Comparison of ENCODE assay signal across 11 mouse cellular contexts in genomic region chr13:31618919-31619655, GRCm38 (mm10). TPM values are rescaled to one million over a fixed set of nuclear protein-coding genes. Genes with fewer than 3 reads are reported as not detected.
A peak's percentile ranks its signal among the peaks of the same experiment; 100 is the strongest.
DNase-seq lines count a peak whose midpoint lies in the region; ATAC-seq lines count a peak whose summit lies in the region.
"Had no signal": no experiment of that assay in that cellular context is flagged by ENCODE, and none has a peak within 500 bp of the region (broad histone marks: within the 10 kb centered on the region; RNA-seq: fewer than 3 reads in every experiment).

No protein-coding gene starts in this region.

- intact Hi-C loops in heart, postnatal 14 days (cut with DNase I): loop anchor here (1.0 to 10.0 kb wide), 4 partner anchors 62 to 732 kb away; partner anchors contain the start of genes A530084C06Rik and Foxq1

- H3K4me1 ChIP-seq in heart, embryonic 12.5 days (replicated peaks): peaks cover 24% of the 10 kb centered on the region
- peaks cover 27% of the 10 kb centered on the region for H3K4me1 ChIP-seq in neural tube, embryonic 15.5 days
- H3K4me1 ChIP-seq in limb, embryonic 12.5 days (replicated peaks): peaks cover 21% of the 10 kb centered on the region

- ATAC-seq in heart, embryonic 12.5 days (ENCODE audit: insufficient number of reproducible peaks, low FRiP score): no peak
- ATAC-seq in neural tube, embryonic 15.5 days (ENCODE audit: low FRiP score): no peak
- no peak for ATAC-seq in limb, embryonic 12.5 days (ENCODE audit: insufficient number of reproducible peaks, insufficient read depth, low FRiP score, low TSS enrichment, low read depth)
- ATAC-seq: CD4-positive, CD25-positive, alpha-beta regulatory T cell, adult 4 months had no signal

- H3K9me3 ChIP-seq in heart, embryonic 12.5 days (replicated peaks): no peaks in the 10 kb centered on the region
- no peaks in the 10 kb centered on the region for H3K9me3 ChIP-seq in neural tube, embryonic 15.5 days (replicated peaks)
- H3K9me3 ChIP-seq in limb, embryonic 12.5 days: no peaks in the 10 kb centered on the region

- no peaks in the 10 kb centered on the region for H3K36me3 ChIP-seq in heart, embryonic 12.5 days
- no peaks in the 10 kb centered on the region for H3K36me3 ChIP-seq in neural tube, embryonic 15.5 days
- no peaks in the 10 kb centered on the region for H3K36me3 ChIP-seq in limb, embryonic 12.5 days

- H3K27ac ChIP-seq in heart, embryonic 12.5 days (ENCODE audit: poor library complexity, severe bottlenecking): no peak overlapping the region
- H3K27ac ChIP-seq in neural tube, embryonic 15.5 days (replicated peaks): no peak overlapping the region
- no peak overlapping the region for H3K27ac ChIP-seq in limb, embryonic 12.5 days

- WGBS in heart, embryonic 12.5 days: 2% methylated on average over 18 of the region's 18 CpGs
- WGBS in neural tube, embryonic 15.5 days: 3% methylated on average over 18 of the region's 18 CpGs
- 2% methylated on average over 18 of the region's 18 CpGs for WGBS in limb, embryonic 12.5 days

- no peak overlapping the region for H3K9ac ChIP-seq in heart, embryonic 12.5 days
- H3K9ac ChIP-seq in neural tube, embryonic 15.5 days (replicated peaks): no peak overlapping the region
- H3K9ac ChIP-seq in limb, embryonic 12.5 days (replicated peaks): no peak overlapping the region

- peaks cover 92% of the 10 kb centered on the region for H3K27me3 ChIP-seq in heart, embryonic 12.5 days (replicated peaks)
- peaks cover 94% of the 10 kb centered on the region for H3K27me3 ChIP-seq in neural tube, embryonic 15.5 days (replicated peaks)
- peaks cover 96% of the 10 kb centered on the region for H3K27me3 ChIP-seq in limb, embryonic 12.5 days

- no peak overlapping the region for H3K4me3 ChIP-seq in heart, embryonic 12.5 days
- H3K4me3 ChIP-seq in neural tube, embryonic 15.5 days (replicated peaks): 0 out of 2 replicates have a peak overlapping the region, but pooled peaks have one; percentile 4
- peak overlapping the region; percentile 30; the same call in 1 of the 2 replicates for H3K4me3 ChIP-seq in limb, embryonic 12.5 days (replicated peaks)

- DNase-seq in heart, postnatal 14 days: no peak
- DNase-seq in neural tube, embryonic 10.5 days (ENCODE audit: extremely low spot score, low spot score): no peak
- no peak for DNase-seq in Muller cell, postnatal 12 days (ENCODE audit: inconsistent ontology term)
- DNase-seq in adrenal gland, postnatal 4 days (ENCODE audit: low spot score in 2 of 2): no peak
- DNase-seq in cerebellum, postnatal 10 days: no peak

- H3K4me2 ChIP-seq in heart, embryonic 12.5 days: 0 out of 2 replicates have a peak overlapping the region, but pooled peaks have one; percentile 4
- peak overlapping the region; percentile 57 for H3K4me2 ChIP-seq in neural tube, embryonic 15.5 days
- peak overlapping the region; percentile 60; the same call in 1 of the 2 replicates for H3K4me2 ChIP-seq in limb, embryonic 12.5 days

RNA-seq across cellular contexts. Expression of gene Foxf2, which starts 6.5 kb away (rescaled TPM):
- 0.18 TPM in 1 of 2 replicates, not detected in the other for polyA plus RNA-seq in heart, embryonic 12.5 days (2016; fragmentation: Nextera tagmentation; extraction: Ambion mirVana)
- total RNA-seq in heart, postnatal 14 days (2021): under 1 TPM in 1 of 2 experiments, not detected in 1; 0.10 TPM
- 4.5 and 6.3 TPM in 2 replicates for polyA plus RNA-seq in neural tube, embryonic 15.5 days (2015; fragmentation: Nextera tagmentation; extraction: Ambion mirVana)
- 0.64 and 0.97 TPM in 2 replicates for polyA plus RNA-seq in limb, embryonic 12.5 days (2016; fragmentation: Nextera tagmentation; extraction: Ambion mirVana)
- total RNA-seq in adrenal gland, postnatal 4 days (2021): under 1 TPM; 0.11 TPM
- total RNA-seq: heart, adult 18-20 months had no signal
- polyA plus RNA-seq: CD4-positive, CD25-positive, alpha-beta regulatory T cell, adult 4 months had no signal

RNA-seq across cellular contexts. Expression of gene A530084C06Rik, which starts 60.0 kb away (rescaled TPM):
- not detected in 2 replicates for polyA plus RNA-seq in heart, embryonic 12.5 days (2016; fragmentation: Nextera tagmentation; extraction: Ambion mirVana)
- not detected for total RNA-seq in heart, postnatal 14 days (2021)
- not detected in 2 replicates for polyA plus RNA-seq in neural tube, embryonic 15.5 days (2015; fragmentation: Nextera tagmentation; extraction: Ambion mirVana)
- polyA plus RNA-seq in limb, embryonic 12.5 days (2016; fragmentation: Nextera tagmentation; extraction: Ambion mirVana): 0.10 TPM in 1 of 2 replicates, not detected in the other
- under 1 TPM; 0.11 to 0.28 TPM for total RNA-seq in adrenal gland, postnatal 4 days (2021)
- total RNA-seq: heart, adult 18-20 months had no signal
- polyA plus RNA-seq: CD4-positive, CD25-positive, alpha-beta regulatory T cell, adult 4 months; embryonic facial prominence, embryonic 11.5 days had no signal

Comparison
In these comparisons a context has a peak if more than half of its experiments do, and no peak if none do; other contexts are left out.
1. H3K4me2 ChIP-seq: peak in every context shown above with its lines; median percentile 60 in limb, embryonic 12.5 days; 57 in neural tube, embryonic 15.5 days; 4 in heart, embryonic 12.5 days.